Mouse (Mus musculus): ENCODE measurements around the gene Creb3l2.

DNA sequence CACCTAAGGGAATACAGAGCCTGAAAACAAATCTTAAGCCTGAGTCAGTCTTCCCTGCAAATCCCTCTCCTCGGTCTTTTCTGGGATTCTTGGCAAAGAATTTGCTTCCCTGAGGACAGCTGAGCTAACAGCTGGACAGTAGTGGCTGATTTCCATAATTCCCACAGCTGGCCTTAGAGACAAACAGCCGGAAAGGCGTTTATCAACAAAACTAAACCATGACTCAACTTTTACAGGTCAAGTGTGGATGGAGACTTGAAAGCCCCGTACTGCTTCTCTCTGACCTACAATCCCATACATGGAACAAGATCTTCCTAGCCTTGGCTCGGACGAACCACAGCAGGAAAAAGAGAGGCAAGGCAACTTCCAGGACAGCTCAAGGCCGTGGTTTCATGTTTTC, 50.6 kb downstream of the Creb3l2 start:
- TF ChIP-seq CTCF (IDR thresholded peaks at IDR 0.05; ENCODE audit: low read depth, low read length) (no peak), POLR2A (IDR thresholded peaks at IDR 0.05; ENCODE audit: insufficient read depth, low read length) (no peak), EP300 (IDR thresholded peaks at IDR 0.05; ENCODE audit: insufficient read depth, low read depth, low read length) (no peak)
